Mouse (Mus musculus) liver, embryonic 12.5 days (tissue): Measurements from ENCODE around the gene Qpctl. TPM values are rescaled to one million over a fixed set of nuclear protein-coding genes. Genes with fewer than 3 reads are reported as not detected.

ENCODE experiments used
- ATAC-seq: fragments of 200-750 bp; cut with Nextera tagmentation; 2 replicates; pipeline ENCODE4 v1.8.0; 2017; ENCODE audit warnings: moderate number of reproducible peaks, mild to moderate bottlenecking, moderate library complexity
- H3K27ac ChIP-seq: fragments of 300-500 bp; sonication (generic); 2 replicates; pipeline ENCODE4 v1.5.1; 2016; ENCODE audit warnings: mild to moderate bottlenecking
- H3K27me3 ChIP-seq: fragments of 300-500 bp; sonication (generic); replicated peaks from 2 replicates; pipeline ENCODE4 v1.6.1; 2016; ENCODE audit warnings: mild to moderate bottlenecking, moderate library complexity
- H3K36me3 ChIP-seq: fragments of 300-500 bp; sonication (generic); 2 replicates; pipeline ENCODE4 v1.6.1; 2016; ENCODE audit warnings: mild to moderate bottlenecking, moderate library complexity
- H3K4me1 ChIP-seq: fragments of 300-500 bp; sonication (generic); 2 replicates; pipeline ENCODE4 v1.6.1; 2016
- H3K4me2 ChIP-seq: fragments of 300-500 bp; sonication (generic); 2 replicates; pipeline ENCODE4 v1.6.1; 2016; ENCODE audit warnings: mild to moderate bottlenecking, moderate library complexity
- H3K4me3 ChIP-seq: fragments of 300-500 bp; sonication (generic); 2 replicates; pipeline ENCODE4 v1.5.1; 2016; ENCODE audit warnings: mild to moderate bottlenecking, moderate library complexity
- H3K9ac ChIP-seq: fragments of 300-500 bp; sonication (generic); 2 replicates; pipeline ENCODE4 v1.6.1; 2016; ENCODE audit warnings: mild to moderate bottlenecking, moderate library complexity
- H3K9me3 ChIP-seq: fragments of 300-500 bp; sonication (generic); replicated peaks from 2 replicates; pipeline ENCODE4 v1.6.1; 2016; ENCODE audit warnings: mild to moderate bottlenecking, moderate library complexity
- WGBS: fragments of 180-500 bp; shearing (Covaris S2); methylation state at CpG from one replicate; pipeline ENCODE4 v1.1.7; 2016; ENCODE audit not compliant: insufficient replicate concordance; 5-methylcytosine and 5-hydroxymethylcytosine counted together
- microRNA counts: library from miRNA; unstranded; fragments of <30 nt; microRNA quantifications from one replicate; lab custom pipeline; 2017
- microRNA-seq: library from miRNA; unstranded; fragments of <30 nt; microRNA quantifications from one replicate; pipeline ENCODE4, GENCODE M21; 2017
- polyA plus RNA-seq: library from polyadenylated mRNA; unstranded; fragments of >200 nt; fragmentation: Nextera tagmentation; extraction: Ambion mirVana; gene quantifications from 2 replicates; pipeline ENCODE4 v1.2.1, GENCODE M21; 2016

The Qpctl gene
- polyA plus RNA-seq, 1 experiment from 2014 or later: 5.5 TPM

GRCm38 (mm10) chr7:19094471-19094825, 54.6 kb downstream of the Qpctl start, which contains the start of gene Six5:
Gene Six5, plus strand, starts transcription at chr7:19094594.
- Histone ChIP-seq H3K4me2 (peak within 1 kb of the TSS; percentile 98), H3K4me1 (peaks cover 60% of the 10 kb centered on the region), H3K27me3 (peaks cover 98% of the 10 kb centered on the region), H3K9ac (peak within 1 kb of the TSS; percentile 75), H3K4me3 (peak within 1 kb of the TSS; percentile 66), H3K36me3 (no peaks in the 10 kb centered on the region), H3K9me3 (no peaks in the 10 kb centered on the region), H3K27ac (peak within 1 kb of the TSS; percentile 80)
- ATAC-seq: no peak
- 2% methylated on average over 30 of the region's 36 CpGs for WGBS

GRCm38 (mm10) chr7:19093537-19094385, 55.3 kb downstream of the Qpctl start:
- Histone ChIP-seq H3K36me3 (no peaks in the 10 kb centered on the region), H3K27ac (peak overlapping the region; percentile 80), H3K4me1 (peaks cover 61% of the 10 kb centered on the region), H3K9me3 (no peaks in the 10 kb centered on the region), H3K4me2 (peak overlapping the region; percentile 98), H3K27me3 (peaks cover 96% of the 10 kb centered on the region), H3K4me3 (peak overlapping the region; percentile 66), H3K9ac (peak overlapping the region; percentile 75)
- under 1% methylated on average over 45 of the region's 45 CpGs for WGBS
- ATAC-seq: peak; percentile 82

DNA sequence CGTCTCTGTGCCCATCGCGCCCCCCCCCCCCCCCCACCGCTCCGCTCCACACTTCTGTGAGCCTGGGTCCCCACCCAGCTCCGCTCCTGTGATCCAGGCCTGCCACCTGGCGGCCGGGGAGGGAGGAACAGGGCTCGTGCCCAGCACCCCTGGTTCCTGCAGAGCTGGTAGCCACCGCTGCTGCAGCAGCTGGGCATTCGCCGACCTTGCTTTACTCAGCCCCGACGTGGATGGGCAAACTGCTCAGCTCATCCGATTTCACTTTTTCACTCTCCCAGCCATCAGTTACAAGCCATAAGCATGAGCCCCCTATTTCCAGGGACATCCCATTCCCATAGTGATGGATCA, 55.9 kb downstream of the Qpctl start:
- Histone ChIP-seq H3K27ac (peak overlapping the region; percentile 55), H3K36me3 (no peaks in the 10 kb centered on the region), H3K4me3 (peak overlapping the region; percentile 66), H3K9ac (peak overlapping the region; percentile 75), H3K4me1 (peaks cover 67% of the 10 kb centered on the region), H3K9me3 (no peaks in the 10 kb centered on the region), H3K4me2 (peak overlapping the region; percentile 98), H3K27me3 (peaks cover 96% of the 10 kb centered on the region)
- peak; percentile 66 for ATAC-seq
- 0% methylated on average over 14 of the region's 15 CpGs for WGBS

DNA sequence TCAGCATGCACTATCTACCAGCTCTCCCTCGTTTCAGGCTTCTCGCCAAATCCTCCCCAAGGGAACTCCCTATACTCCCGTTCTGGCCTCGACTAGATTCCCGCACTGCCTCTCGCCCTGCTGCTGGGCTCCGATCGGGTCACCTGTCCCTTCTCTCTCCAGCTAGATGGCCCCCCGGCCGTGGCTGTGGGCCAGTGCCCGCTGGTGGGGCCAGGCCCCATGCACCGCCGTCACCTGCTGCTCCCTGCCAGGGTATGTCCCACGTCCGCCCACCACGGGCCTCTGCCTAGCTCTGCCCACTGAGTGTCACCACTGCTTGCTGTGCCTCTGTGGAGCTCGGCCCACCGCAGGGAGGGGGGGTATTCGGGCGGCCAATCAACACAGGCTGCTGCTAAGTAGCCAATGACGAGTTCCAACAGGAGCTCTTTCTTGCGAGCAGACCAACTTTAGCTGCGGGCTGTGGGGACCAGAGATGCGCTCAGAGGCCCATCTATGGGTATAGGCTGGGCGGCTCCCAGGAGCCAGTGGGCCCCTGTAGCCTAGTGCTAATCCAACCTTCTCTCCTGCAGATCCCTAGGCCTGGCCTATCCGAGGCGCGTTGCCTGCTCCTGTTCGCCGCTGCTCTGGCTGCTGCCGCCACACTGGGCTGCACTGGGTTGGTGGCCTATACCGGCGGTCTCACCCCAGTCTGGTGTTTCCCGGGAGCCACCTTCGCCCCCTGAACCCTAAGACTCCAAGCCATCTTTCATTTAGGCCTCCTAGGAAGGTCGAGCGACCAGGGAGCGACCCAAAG, 56.5 kb downstream of the Qpctl start:
- Histone ChIP-seq H3K27ac (peak overlapping the region; percentile 55), H3K36me3 (no peaks in the 10 kb centered on the region), H3K4me3 (peak overlapping the region; percentile 66), H3K9me3 (no peaks in the 10 kb centered on the region), H3K4me1 (peaks cover 72% of the 10 kb centered on the region), H3K9ac (peak overlapping the region; percentile 75), H3K4me2 (peak overlapping the region; percentile 98), H3K27me3 (peaks cover 96% of the 10 kb centered on the region)
- 10% methylated on average over 38 of the region's 38 CpGs for WGBS
- ATAC-seq: peak; percentile 36

DNA sequence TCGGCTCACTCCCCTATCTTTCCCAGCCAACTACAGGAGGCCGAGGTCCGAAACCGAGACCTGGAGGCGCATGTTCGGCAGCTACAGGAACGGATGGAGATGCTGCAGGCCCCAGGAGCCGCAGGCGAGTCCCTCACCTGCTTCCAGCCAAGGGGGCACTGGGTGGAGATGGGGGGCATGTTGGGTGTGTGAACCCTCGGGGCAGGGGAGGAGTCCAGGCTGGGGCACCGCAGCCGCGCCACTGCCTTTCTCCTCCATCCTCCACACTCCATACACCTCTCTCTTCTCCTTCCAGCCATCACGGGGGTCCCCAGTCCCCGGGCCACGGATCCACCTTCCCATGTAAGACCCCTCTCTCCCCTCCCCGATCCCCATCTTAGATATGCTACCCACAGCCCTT, 57.2 kb downstream of the Qpctl start:
- 26% methylated on average over 15 of the region's 17 CpGs for WGBS
- ATAC-seq: no peak

More for the DNA sequence above, 57.2 kb downstream of the Qpctl start:
- Histone ChIP-seq H3K27me3 (peaks cover 96% of the 10 kb centered on the region), H3K9me3 (no peaks in the 10 kb centered on the region), H3K36me3 (0 out of 2 replicates have a peak, but pooled peaks cover 5% of the 10 kb centered on the region), H3K4me1 (peaks cover 72% of the 10 kb centered on the region), H3K4me2 (peak overlapping the region; percentile 98), H3K27ac (no peak overlapping the region), H3K9ac (no peak overlapping the region), H3K4me3 (peak overlapping the region; percentile 66; the same call in 1 of the 2 replicates)

MicroRNA genes within 50 kb of the gene (microRNA counts, 519-probe panel; counts per million panel counts)
- microRNA mmu-miR-330 (lab: Ali Mortazavi, UCI): 582 counts per million, percentile 70 among the panel's probes with 10 or more counts

Small RNA genes within 50 kb of the gene (microRNA-seq; reads per million reads assigned to microRNA genes)
- 222 reads per million, percentile 57 among the genes with 10 or more reads in this experiment for gene Mir330

Other genes with a start within 250 kb of the Qpctl start
- gene Ccdc61, start 238.9 kb downstream of the Qpctl start, polyA plus RNA-seq: 16.8 and 18.3 TPM in 2 replicates
- 0.13 and 0.16 TPM in 2 replicates for gene Nova2, start 223.4 kb downstream of the Qpctl start, polyA plus RNA-seq
- gene Nanos2, start 161.9 kb downstream of the Qpctl start, polyA plus RNA-seq: not detected in 2 replicates
- 1.3 and 1.7 TPM in 2 replicates for gene Mypop, start 158.0 kb downstream of the Qpctl start, polyA plus RNA-seq
- 20.1 and 22.3 TPM in 2 replicates for gene Irf2bp1, start 145.2 kb downstream of the Qpctl start, polyA plus RNA-seq
- 25.3 and 26.6 TPM in 2 replicates for gene Foxa3, start 125.8 kb downstream of the Qpctl start, polyA plus RNA-seq
- gene Sympk, start 124.9 kb downstream of the Qpctl start, polyA plus RNA-seq: 30.3 and 33.3 TPM in 2 replicates
- not detected in 2 replicates for gene Rsph6a, start 94.6 kb downstream of the Qpctl start, polyA plus RNA-seq
- gene Dmwd, start 73.1 kb downstream of the Qpctl start, polyA plus RNA-seq: 7.4 and 7.9 TPM in 2 replicates
- 8.5 and 9.8 TPM in 2 replicates for gene Dmpk, start 65.4 kb downstream of the Qpctl start, polyA plus RNA-seq
- 1.8 TPM in 2 replicates for gene Six5, start 54.7 kb downstream of the Qpctl start, polyA plus RNA-seq
- gene Gm4969, start 30.9 kb downstream of the Qpctl start, polyA plus RNA-seq: 0.55 and 0.66 TPM in 2 replicates
- 8.1 and 10.1 TPM in 2 replicates for gene Fbxo46, start 29.4 kb downstream of the Qpctl start, polyA plus RNA-seq
- 97.8 and 98.3 TPM in 2 replicates for gene Snrpd2, start 431 bp upstream of the Qpctl start, polyA plus RNA-seq
- gene Gipr, start 16.8 kb upstream of the Qpctl start, polyA plus RNA-seq: 0.18 and 0.41 TPM in 2 replicates
- 4.1 and 5.1 TPM in 2 replicates for gene Eml2, start 27.1 kb upstream of the Qpctl start, polyA plus RNA-seq
- 0.51 and 0.62 TPM in 2 replicates for gene Gpr4, start 63.2 kb upstream of the Qpctl start, polyA plus RNA-seq
- gene Opa3, start 79.0 kb upstream of the Qpctl start, polyA plus RNA-seq: 22.1 and 23.3 TPM in 2 replicates
- 61.1 and 61.5 TPM in 2 replicates for gene Vasp, start 122.5 kb upstream of the Qpctl start, polyA plus RNA-seq
- gene Ppm1n, start 130.8 kb upstream of the Qpctl start, polyA plus RNA-seq: not detected in 2 replicates
- gene Rtn2, start 133.3 kb upstream of the Qpctl start, polyA plus RNA-seq: 5.1 and 5.6 TPM in 2 replicates
- 0.04 and 0.05 TPM in 2 replicates for gene Fosb, start 160.8 kb upstream of the Qpctl start, polyA plus RNA-seq
- 25.8 and 31.5 TPM in 2 replicates for gene Ercc1, start 195.5 kb upstream of the Qpctl start, polyA plus RNA-seq
- gene Cd3eap, start 210.2 kb upstream of the Qpctl start, polyA plus RNA-seq: 19.5 and 19.9 TPM in 2 replicates
- 1.7 and 1.9 TPM in 2 replicates for gene Ppp1r13l, start 210.5 kb upstream of the Qpctl start, polyA plus RNA-seq
- 9.9 and 10.9 TPM in 2 replicates for gene Ercc2, start 232.7 kb upstream of the Qpctl start, polyA plus RNA-seq